Mouse (Mus musculus): Measurements from ENCODE around the gene Tyw1. TPM values are rescaled to one million over a fixed set of nuclear protein-coding genes. Genes with fewer than 3 reads are reported as not detected.

Tyw1 gene
- polyA plus RNA-seq (2011; ENCODE audit: insufficient read depth, insufficient read length, low read depth, missing spikeins), result 27.7 and 27.8 TPM in 2 replicates

GRCm38 (mm10) chr5:130255017-130255720 is at the start of gene Tyw1, which contains the start of gene Sbds:
Gene Tyw1 (plus strand): TSS chr5:130255619.
Gene Sbds (minus strand): TSS chr5:130255530.
- Histone ChIP-seq H3K27ac (ENCODE audit: insufficient read depth, low read length) (peak within 1 kb of the TSS; percentile 76), H3K9ac (ENCODE audit: low read depth, poor library complexity, severe bottlenecking) (peak within 1 kb of the TSS; percentile 83), H3K27me3 (ENCODE audit: control insufficient read depth, insufficient read depth, low read length, poor library complexity, severe bottlenecking) (no peaks in the 10 kb centered on the region), H3K4me1 (ENCODE audit: control insufficient read depth, insufficient read depth, low read length) (no peaks in the 10 kb centered on the region), H3K4me3 (ENCODE audit: low read depth, low read length) (peak within 1 kb of the TSS; percentile 95), H3K9me3 (replicated peaks; ENCODE audit: control insufficient read depth, insufficient read depth, low read length, poor library complexity, severe bottlenecking) (no peaks in the 10 kb centered on the region), H3K36me3 (ENCODE audit: control insufficient read depth, insufficient read depth, low read length, poor library complexity, severe bottlenecking) (peaks cover 32% of the 10 kb centered on the region)
- TF ChIP-seq CTCF (IDR thresholded peaks at IDR 0.05; ENCODE audit: low read depth, low read length) (no peak), POLR2A (IDR thresholded peaks at IDR 0.05; ENCODE audit: insufficient read depth, low read length) (peak; percentile 69)

- no peaks in the 10 kb centered on the region for H3K9me3 ChIP-seq (replicated peaks; ENCODE audit: control insufficient read depth, insufficient read depth, low read length, poor library complexity, severe bottlenecking)
- H3K27me3 ChIP-seq (ENCODE audit: control insufficient read depth, insufficient read depth, low read length, poor library complexity, severe bottlenecking), result no peaks in the 10 kb centered on the region
- no peak overlapping the region for H3K9ac ChIP-seq (ENCODE audit: low read depth, poor library complexity, severe bottlenecking)
- H3K4me3 ChIP-seq (ENCODE audit: low read depth, low read length), result no peak overlapping the region
- H3K27ac ChIP-seq (ENCODE audit: insufficient read depth, low read length), result no peak overlapping the region
- H3K36me3 ChIP-seq (ENCODE audit: control insufficient read depth, insufficient read depth, low read length, poor library complexity, severe bottlenecking), result peaks cover 8% of the 10 kb centered on the region; the same call in 1 of the 2 replicates
- H3K4me1 ChIP-seq (ENCODE audit: control insufficient read depth, insufficient read depth, low read length), result no peaks in the 10 kb centered on the region
- TF ChIP-seq POLR2A (IDR thresholded peaks at IDR 0.05; ENCODE audit: insufficient read depth, low read length), result no peak
- TF ChIP-seq EP300 (IDR thresholded peaks at IDR 0.05; ENCODE audit: insufficient read depth, low read depth, low read length), result no peak
- no peak for TF ChIP-seq CTCF (IDR thresholded peaks at IDR 0.05; ENCODE audit: low read depth, low read length)
These were observed 48.1 kb upstream of the Tyw1 start for GRCm38 (mm10) chr5:130207299-130207698.

- no peak overlapping the region for H3K4me3 ChIP-seq (ENCODE audit: low read depth, low read length)
- no peaks in the 10 kb centered on the region for H3K27me3 ChIP-seq (ENCODE audit: control insufficient read depth, insufficient read depth, low read length, poor library complexity, severe bottlenecking)
- no peak for TF ChIP-seq POLR2A (IDR thresholded peaks at IDR 0.05; ENCODE audit: insufficient read depth, low read length)
- no peak for TF ChIP-seq EP300 (IDR thresholded peaks at IDR 0.05; ENCODE audit: insufficient read depth, low read depth, low read length)
- no peak for TF ChIP-seq CTCF (IDR thresholded peaks at IDR 0.05; ENCODE audit: low read depth, low read length)
- no peaks in the 10 kb centered on the region for H3K9me3 ChIP-seq (replicated peaks; ENCODE audit: control insufficient read depth, insufficient read depth, low read length, poor library complexity, severe bottlenecking)
- no peaks in the 10 kb centered on the region for H3K4me1 ChIP-seq (ENCODE audit: control insufficient read depth, insufficient read depth, low read length)
- no peak overlapping the region for H3K27ac ChIP-seq (ENCODE audit: insufficient read depth, low read length)
- H3K36me3 ChIP-seq (ENCODE audit: control insufficient read depth, insufficient read depth, low read length, poor library complexity, severe bottlenecking), result peaks cover 8% of the 10 kb centered on the region; the same call in 1 of the 2 replicates
- no peak overlapping the region for H3K9ac ChIP-seq (ENCODE audit: low read depth, poor library complexity, severe bottlenecking)
These were observed 42.5 kb upstream of the Tyw1 start for GRCm38 (mm10) chr5:130212956-130213355.

- TF ChIP-seq CTCF (IDR thresholded peaks at IDR 0.05; ENCODE audit: low read depth, low read length), result no peak
- no peak for TF ChIP-seq EP300 (IDR thresholded peaks at IDR 0.05; ENCODE audit: insufficient read depth, low read depth, low read length)
- TF ChIP-seq POLR2A (IDR thresholded peaks at IDR 0.05; ENCODE audit: insufficient read depth, low read length), result no peak
- Histone ChIP-seq H3K27ac (ENCODE audit: insufficient read depth, low read length) (no peak within 1 kb of the TSS), H3K27me3 (ENCODE audit: control insufficient read depth, insufficient read depth, low read length, poor library complexity, severe bottlenecking) (no peaks in the 10 kb centered on the region), H3K4me3 (ENCODE audit: low read depth, low read length) (no peak within 1 kb of the TSS), H3K36me3 (ENCODE audit: control insufficient read depth, insufficient read depth, low read length, poor library complexity, severe bottlenecking) (peaks cover 3% of the 10 kb centered on the region; the same call in 1 of the 2 replicates), H3K9ac (ENCODE audit: low read depth, poor library complexity, severe bottlenecking) (no peak within 1 kb of the TSS), H3K9me3 (replicated peaks; ENCODE audit: control insufficient read depth, insufficient read depth, low read length, poor library complexity, severe bottlenecking) (no peaks in the 10 kb centered on the region), H3K4me1 (ENCODE audit: control insufficient read depth, insufficient read depth, low read length) (no peaks in the 10 kb centered on the region)
These were observed 38.6 kb upstream of the Tyw1 start, which contains the start of gene Tmem248 for GRCm38 (mm10) chr5:130216781-130217180. Gene Tmem248 (plus strand): TSS chr5:130217081.

- Histone ChIP-seq H3K4me1 (ENCODE audit: control insufficient read depth, insufficient read depth, low read length) (no peaks in the 10 kb centered on the region), H3K9me3 (replicated peaks; ENCODE audit: control insufficient read depth, insufficient read depth, low read length, poor library complexity, severe bottlenecking) (no peaks in the 10 kb centered on the region), H3K36me3 (ENCODE audit: control insufficient read depth, insufficient read depth, low read length, poor library complexity, severe bottlenecking) (no peaks in the 10 kb centered on the region), H3K9ac (ENCODE audit: low read depth, poor library complexity, severe bottlenecking) (no peak overlapping the region), H3K4me3 (ENCODE audit: low read depth, low read length) (no peak overlapping the region), H3K27me3 (ENCODE audit: control insufficient read depth, insufficient read depth, low read length, poor library complexity, severe bottlenecking) (no peaks in the 10 kb centered on the region), H3K27ac (ENCODE audit: insufficient read depth, low read length) (no peak overlapping the region)
- TF ChIP-seq CTCF (IDR thresholded peaks at IDR 0.05; ENCODE audit: low read depth, low read length) (no peak), EP300 (IDR thresholded peaks at IDR 0.05; ENCODE audit: insufficient read depth, low read depth, low read length) (no peak), POLR2A (IDR thresholded peaks at IDR 0.05; ENCODE audit: insufficient read depth, low read length) (no peak)
These were observed 38.0 kb upstream of the Tyw1 start for GRCm38 (mm10) chr5:130217406-130217805.

- H3K4me1 ChIP-seq (ENCODE audit: control insufficient read depth, insufficient read depth, low read length), result no peaks in the 10 kb centered on the region
- H3K36me3 ChIP-seq (ENCODE audit: control insufficient read depth, insufficient read depth, low read length, poor library complexity, severe bottlenecking), result no peaks in the 10 kb centered on the region
- H3K27me3 ChIP-seq (ENCODE audit: control insufficient read depth, insufficient read depth, low read length, poor library complexity, severe bottlenecking), result no peaks in the 10 kb centered on the region
- H3K9me3 ChIP-seq (replicated peaks; ENCODE audit: control insufficient read depth, insufficient read depth, low read length, poor library complexity, severe bottlenecking), result no peaks in the 10 kb centered on the region
- TF ChIP-seq CTCF (IDR thresholded peaks at IDR 0.05; ENCODE audit: low read depth, low read length) (no peak), EP300 (IDR thresholded peaks at IDR 0.05; ENCODE audit: insufficient read depth, low read depth, low read length) (no peak), POLR2A (IDR thresholded peaks at IDR 0.05; ENCODE audit: insufficient read depth, low read length) (no peak)
- H3K27ac ChIP-seq (ENCODE audit: insufficient read depth, low read length), result peak overlapping the region; percentile 2; the same call in 1 of the 2 replicates
- no peak overlapping the region for H3K9ac ChIP-seq (ENCODE audit: low read depth, poor library complexity, severe bottlenecking)
- H3K4me3 ChIP-seq (ENCODE audit: low read depth, low read length), result no peak overlapping the region
These were observed 37.1 kb upstream of the Tyw1 start for GRCm38 (mm10) chr5:130218336-130218735.
